Mouse (Mus musculus): ENCODE results near the gene Hoxb5.

DNA sequence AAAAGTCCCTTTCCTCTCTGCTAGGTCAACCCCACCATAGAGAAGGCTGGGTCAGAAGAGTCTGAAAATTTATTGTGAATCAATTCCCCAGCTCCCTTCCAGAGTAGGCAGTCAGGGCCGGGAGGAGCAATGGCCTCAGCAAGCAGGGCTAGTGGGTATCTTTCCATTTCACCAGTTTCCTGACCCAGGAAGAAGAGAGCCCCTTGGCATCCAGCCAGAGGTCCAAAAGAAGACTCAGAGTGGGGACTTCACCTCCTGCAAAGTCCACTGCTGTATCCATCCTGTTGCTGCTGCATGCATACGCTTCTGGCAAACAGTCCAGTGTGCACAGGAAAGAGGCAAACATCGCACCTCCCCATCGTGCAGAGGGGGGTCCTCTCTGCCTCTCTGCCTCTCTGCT is 27.2 kb upstream of the Hoxb5 start:
- no peak for TF ChIP-seq EP300 (optimal IDR thresholded peaks at IDR 0.05)
- no peak for TF ChIP-seq CTCF (IDR thresholded peaks at IDR 0.05; ENCODE audit: low read depth)

Data from stomach, postnatal 0 days (tissue).